Mouse (Mus musculus) mature B cell (primary cell): ENCODE data around the gene Rest.
"Not testable (repeated sequence)": the region's sequence is repeated elsewhere in the genome, so short reads cannot be mapped to it uniquely, and the experiment has no call there.

Source experiments
- in situ Hi-C: fragments of 300-500 bp; cut with MboI; formaldehyde crosslinking; loops from 2 replicates; pipeline ENCODE4 v1.14.3; 2019

Gene Rest

GRCm38 (mm10) chr5:77265081-77265670 is at the start of gene Rest:
Rest (plus strand) TSS chr5:77265491.
- in situ Hi-C loops, result no loop called here

DNA sequence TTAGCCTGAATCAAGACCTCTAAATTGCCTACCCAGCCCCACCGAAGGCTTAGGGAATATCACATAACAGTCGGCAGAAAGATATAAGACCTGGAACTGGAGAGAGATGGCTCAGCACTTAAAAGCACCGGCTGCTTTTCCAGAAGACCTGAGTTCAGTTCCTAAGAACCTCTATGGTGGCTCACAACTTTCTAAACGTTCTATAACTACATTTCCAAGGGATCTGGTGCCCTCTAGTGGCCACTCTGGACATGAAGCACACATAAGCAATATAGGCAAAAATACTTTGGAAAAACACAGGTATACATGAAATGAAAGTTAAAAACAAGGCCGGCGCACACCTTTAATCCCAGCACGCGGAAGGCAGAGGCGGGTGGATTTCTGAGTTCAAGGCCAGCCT is 48.1 kb upstream of the Rest start:
- in situ Hi-C loops, result no loop called here

GRCm38 (mm10) chr5:77217724-77218123 is 47.6 kb upstream of the Rest start:
- in situ Hi-C loops, result no loop called here

- in situ Hi-C loops, result no loop called here
Observed at GRCm38 (mm10) chr5:77223043-77223975, 42.0 kb upstream of the Rest start.

DNA sequence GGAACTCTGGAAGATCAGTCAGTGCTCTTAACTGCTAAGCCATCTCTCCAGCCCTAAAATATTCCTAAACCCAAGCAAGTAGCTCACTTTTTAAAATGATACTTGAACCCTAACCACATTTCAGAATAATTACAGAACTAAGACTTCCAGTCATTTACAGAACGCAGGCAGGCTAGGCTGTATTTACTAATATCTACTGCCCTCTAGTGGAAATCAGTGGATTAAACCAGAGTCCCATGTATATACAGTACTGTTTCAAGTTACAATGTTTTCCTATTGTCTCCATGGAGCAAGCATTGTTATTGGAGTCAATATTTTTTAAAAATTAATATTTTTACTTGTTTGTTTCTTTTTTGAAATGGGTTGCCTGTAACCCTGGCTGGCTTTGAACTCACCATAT is 36.3 kb upstream of the Rest start:
- in situ Hi-C loops, result no loop called here

- in situ Hi-C loops, result not testable (repeated sequence)
Observed at GRCm38 (mm10) chr5:77231863-77232262, 33.4 kb upstream of the Rest start.

DNA sequence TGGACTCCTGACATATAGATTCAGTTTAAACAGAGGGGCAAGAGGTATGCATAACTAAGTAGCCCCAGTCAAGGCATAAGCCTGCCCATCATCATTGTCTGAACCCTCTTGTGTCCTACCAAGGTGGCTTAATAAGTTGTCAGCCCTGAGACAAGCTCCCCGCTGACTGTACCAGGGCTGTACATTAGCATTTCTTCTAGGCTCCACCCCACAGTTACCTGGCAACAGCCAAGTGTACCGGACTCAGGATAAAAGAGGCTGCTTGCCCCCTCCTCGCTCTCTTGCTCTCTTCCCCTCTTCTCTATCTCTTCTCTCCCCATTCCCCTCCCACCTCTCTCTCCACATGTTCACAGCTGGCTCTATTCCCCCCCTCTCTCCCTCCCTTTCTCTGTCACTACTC is 30.4 kb upstream of the Rest start:
- in situ Hi-C loops, result no loop called here

GRCm38 (mm10) chr5:77237104-77237503 is 28.2 kb upstream of the Rest start:
- in situ Hi-C loops, result no loop called here

GRCm38 (mm10) chr5:77244331-77244987 is 20.8 kb upstream of the Rest start:
- in situ Hi-C loops, result no loop called here

DNA sequence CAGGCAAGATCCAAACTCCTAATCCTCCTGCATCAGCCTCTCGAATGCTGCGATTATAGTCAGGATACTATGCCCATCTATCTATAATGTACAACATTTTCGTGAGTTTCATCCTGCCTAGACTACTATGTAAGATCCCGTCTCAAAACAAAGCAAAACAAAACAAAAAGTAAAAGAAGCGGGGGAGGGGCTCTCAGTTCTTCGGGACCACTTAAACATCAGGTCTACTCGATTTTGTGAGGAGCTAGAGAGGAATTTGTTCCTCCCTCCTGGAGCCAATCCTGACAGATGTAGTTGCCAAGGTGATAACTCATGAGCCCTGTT is 19.9 kb upstream of the Rest start:
- in situ Hi-C loops, result no loop called here

DNA sequence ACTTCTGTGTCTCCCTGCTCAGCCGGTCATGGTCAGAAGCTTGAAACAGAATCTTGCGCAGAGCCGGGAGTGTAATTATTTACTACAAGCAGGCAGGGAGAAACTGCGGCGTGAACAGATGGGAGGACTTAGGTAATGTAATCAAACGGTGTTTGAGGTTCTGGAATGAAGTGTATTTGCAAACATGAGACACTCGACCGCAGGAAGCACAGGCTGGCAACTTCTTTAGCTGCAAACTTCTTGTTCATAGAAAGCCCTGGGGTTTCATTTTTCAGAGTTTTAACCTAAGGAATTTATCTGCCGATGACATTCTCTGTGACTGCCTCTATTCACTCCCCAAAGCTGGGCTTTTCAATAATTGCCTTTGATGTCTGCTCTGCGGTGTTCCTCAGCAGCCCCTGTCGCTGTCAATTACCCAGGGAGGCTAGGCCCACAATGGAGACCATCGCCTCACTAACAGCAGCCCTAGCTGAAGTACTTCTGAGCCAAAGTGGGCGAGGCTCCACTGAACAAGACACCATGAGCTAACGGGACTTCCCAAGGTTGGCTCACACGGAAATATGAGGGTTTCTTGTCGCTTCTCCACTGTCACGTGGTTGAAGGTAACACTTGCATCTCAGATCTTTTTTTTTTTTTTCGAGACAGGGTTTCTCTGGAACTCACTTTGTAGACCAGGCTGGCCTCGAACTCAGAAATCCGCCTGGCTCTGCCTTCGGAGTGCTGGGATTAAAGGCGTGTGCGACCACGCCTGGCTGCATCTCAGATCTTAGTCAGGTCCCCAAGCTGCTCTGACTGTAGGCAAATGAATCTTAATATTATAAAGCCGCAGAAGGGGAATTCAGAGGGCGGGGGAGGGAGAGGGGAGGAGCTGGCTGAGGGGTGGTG is 19.3 kb upstream of the Rest start:
- in situ Hi-C loops, result no loop called here

- in situ Hi-C loops, result no loop called here
Observed at GRCm38 (mm10) chr5:77250083-77250482, 15.2 kb upstream of the Rest start.

DNA sequence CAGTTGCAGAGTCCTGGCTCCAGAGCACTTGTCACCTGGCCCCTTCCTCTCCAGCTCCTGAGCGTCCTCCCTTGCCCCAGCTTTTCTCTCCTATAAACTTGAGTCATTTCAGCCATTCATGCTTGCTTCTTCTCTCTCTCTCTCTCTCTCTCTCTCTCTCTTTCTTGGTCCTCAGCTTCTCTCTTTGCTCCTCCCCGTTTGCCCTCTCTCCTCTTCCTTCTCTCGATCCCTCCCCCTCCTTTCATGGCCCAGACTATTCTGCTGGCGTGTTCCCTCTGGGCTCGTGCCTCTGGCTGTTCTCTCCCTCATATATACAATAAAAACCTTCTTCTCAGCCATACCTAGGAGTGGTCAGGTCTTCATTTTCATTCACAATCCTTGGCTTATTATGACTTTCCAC is 13.6 kb upstream of the Rest start:
- in situ Hi-C loops, result no loop called here

DNA sequence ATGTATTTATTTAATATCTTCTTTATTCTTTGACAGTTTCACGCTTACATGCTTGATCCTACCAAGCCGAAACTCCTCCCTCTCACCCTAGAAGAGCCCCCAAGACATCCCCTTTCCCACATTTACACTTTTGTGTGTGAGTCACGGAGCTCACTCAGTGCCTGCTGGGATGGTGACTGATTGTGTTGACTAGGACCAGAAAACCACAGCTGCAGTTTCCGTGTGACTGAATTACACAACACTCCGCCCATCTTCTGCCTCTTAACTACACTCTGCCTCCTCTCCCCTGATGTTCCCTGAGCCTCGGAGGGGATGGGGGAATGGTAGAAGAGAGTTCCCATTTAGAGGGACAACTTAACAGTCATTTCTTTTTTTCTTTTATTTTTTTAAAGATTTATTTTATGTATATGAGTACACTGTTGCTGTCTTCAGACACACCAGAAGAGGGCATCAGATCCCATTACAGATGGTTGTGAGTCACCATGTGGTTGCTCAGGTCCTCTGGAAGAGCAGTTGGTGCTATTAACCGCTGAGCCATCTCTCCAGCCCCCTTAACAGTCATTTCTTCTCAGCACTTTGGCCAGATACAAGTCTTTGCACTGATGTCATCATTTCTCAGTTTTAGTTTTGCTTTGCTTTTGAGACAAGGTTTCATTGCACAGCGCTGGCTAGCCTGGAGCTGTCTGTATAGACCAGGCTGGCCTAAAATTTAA is 13.0 kb upstream of the Rest start:
- in situ Hi-C loops, result no loop called here

DNA sequence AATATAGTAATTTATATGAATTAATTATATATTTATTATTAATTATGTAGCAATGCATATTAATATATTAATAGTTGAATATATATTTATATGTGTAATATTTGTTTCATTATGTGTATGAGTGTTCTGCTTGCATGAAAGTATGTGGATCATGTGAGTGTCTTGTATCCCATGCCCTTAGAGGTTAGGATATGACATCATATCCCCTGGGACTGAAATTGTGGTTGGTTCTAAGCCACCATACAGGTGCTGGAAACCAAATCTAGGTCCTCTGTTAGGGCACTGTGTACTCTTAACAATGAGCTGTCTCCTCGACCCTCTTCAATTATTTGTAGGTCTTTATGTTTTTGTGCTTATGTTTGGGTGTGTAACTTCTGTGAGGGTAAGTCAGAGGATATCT is 12.1 kb upstream of the Rest start:
- in situ Hi-C loops, result no loop called here

DNA sequence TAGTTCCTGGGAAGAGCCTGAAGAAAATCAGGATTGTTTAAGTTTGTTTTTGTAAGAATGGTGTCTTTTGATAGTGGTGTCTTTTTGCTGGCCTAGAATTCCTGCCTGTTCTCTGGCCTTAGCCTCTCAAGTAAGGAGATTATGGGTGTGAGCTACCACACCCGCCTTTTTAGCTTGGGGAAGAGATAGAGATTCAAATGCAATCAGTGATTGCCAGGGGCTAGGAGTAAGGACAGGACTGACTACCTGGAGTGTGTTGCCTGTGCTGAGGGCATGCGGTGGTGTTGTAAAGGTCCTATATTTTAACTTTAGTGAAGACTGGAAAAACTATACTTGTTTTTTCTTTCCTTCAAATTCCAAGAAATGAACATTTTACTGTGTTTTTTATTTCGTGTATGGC is 10.9 kb upstream of the Rest start:
- in situ Hi-C loops, result no loop called here

GRCm38 (mm10) chr5:77257603-77258002 is 7.7 kb upstream of the Rest start:
- in situ Hi-C loops, result no loop called here

- in situ Hi-C loops, result no loop called here
Observed at GRCm38 (mm10) chr5:77259315-77259714, 6.0 kb upstream of the Rest start.

- in situ Hi-C loops, result no loop called here
Observed at GRCm38 (mm10) chr5:77260141-77260540, 5.2 kb upstream of the Rest start.

- in situ Hi-C loops, result no loop called here
Observed at GRCm38 (mm10) chr5:77261137-77261536, 4.2 kb upstream of the Rest start.

- in situ Hi-C loops, result no loop called here
Observed at GRCm38 (mm10) chr5:77262105-77262504, 3.2 kb upstream of the Rest start.
